Mouse (Mus musculus): ENCODE results near the gene Tnpo3.

- no peak for TF ChIP-seq CTCF (IDR thresholded peaks at IDR 0.05)
- no peak for TF ChIP-seq EP300 (IDR thresholded peaks at IDR 0.05)
Measured at GRCm38 (mm10) chr6:29524034-29524489, 85.6 kb downstream of the Tnpo3 start.
